Mouse (Mus musculus): Measurements from ENCODE around the gene Hk3. TPM values are rescaled to one million over a fixed set of nuclear protein-coding genes. Genes with fewer than 3 reads are reported as not detected.

Hk3 gene
- total RNA-seq, 2 experiments from 2014 or later: 1.3 to 1.8 TPM

GRCm38 (mm10) chr13:54959842-54960241 is 61.3 kb downstream of the Hk3 start:
- intact Hi-C loops (cut with DNase I): loop anchor here (5.0 kb wide), 1 partner anchor 52 kb away; no protein-coding TSS in a partner anchor
- DNase-seq (ENCODE audit: low spot score in 2 of 2): no peak

GRCm38 (mm10) chr13:54959059-54959701 is 62.0 kb downstream of the Hk3 start:
- intact Hi-C loops (cut with DNase I): loop anchor here (5.0 kb wide), 1 partner anchor 53 kb away; no protein-coding TSS in a partner anchor

GRCm38 (mm10) chr13:54957281-54957680 is 63.9 kb downstream of the Hk3 start:
- DNase-seq (ENCODE audit: low spot score in 2 of 2): no peak
- intact Hi-C loops (cut with DNase I): loop anchor here (5.0 kb wide), 1 partner anchor 55 kb away; no protein-coding TSS in a partner anchor

More at GRCm38 (mm10) chr13:54959059-54959701, 62.0 kb downstream of the Hk3 start:
- DNase-seq (ENCODE audit: low spot score in 2 of 2): no peak

Other genes with a start within 250 kb of the Hk3 start
- not detected for gene Eif4e1b, start 237.4 kb downstream of the Hk3 start, total RNA-seq (2021)
- 10 to 100 TPM; 58.2 to 63.1 TPM for gene Tspan17, start 232.0 kb downstream of the Hk3 start, total RNA-seq (2021)
- gene Unc5a, start 72.0 kb downstream of the Hk3 start, total RNA-seq (2021): 10 to 100 TPM; 66.0 to 78.0 TPM
- gene Uimc1, start 78.9 kb upstream of the Hk3 start, total RNA-seq (2021): 10 to 100 TPM; 14.3 TPM
- gene Zfp346, start 83.9 kb upstream of the Hk3 start, total RNA-seq (2021): 10 to 100 TPM; 40.7 to 42.8 TPM
- gene Gm17617, start 112.2 kb upstream of the Hk3 start, total RNA-seq (2021): not detected
- gene Fgfr4, start 131.3 kb upstream of the Hk3 start, total RNA-seq (2021): under 1 TPM; 0.11 to 0.25 TPM
- gene Nsd1, start 188.4 kb upstream of the Hk3 start, total RNA-seq (2021): 100 to 1,000 TPM; 135 to 140 TPM